Mouse (Mus musculus): ENCODE data around the gene Kctd19.

Kctd19 gene

DNA sequence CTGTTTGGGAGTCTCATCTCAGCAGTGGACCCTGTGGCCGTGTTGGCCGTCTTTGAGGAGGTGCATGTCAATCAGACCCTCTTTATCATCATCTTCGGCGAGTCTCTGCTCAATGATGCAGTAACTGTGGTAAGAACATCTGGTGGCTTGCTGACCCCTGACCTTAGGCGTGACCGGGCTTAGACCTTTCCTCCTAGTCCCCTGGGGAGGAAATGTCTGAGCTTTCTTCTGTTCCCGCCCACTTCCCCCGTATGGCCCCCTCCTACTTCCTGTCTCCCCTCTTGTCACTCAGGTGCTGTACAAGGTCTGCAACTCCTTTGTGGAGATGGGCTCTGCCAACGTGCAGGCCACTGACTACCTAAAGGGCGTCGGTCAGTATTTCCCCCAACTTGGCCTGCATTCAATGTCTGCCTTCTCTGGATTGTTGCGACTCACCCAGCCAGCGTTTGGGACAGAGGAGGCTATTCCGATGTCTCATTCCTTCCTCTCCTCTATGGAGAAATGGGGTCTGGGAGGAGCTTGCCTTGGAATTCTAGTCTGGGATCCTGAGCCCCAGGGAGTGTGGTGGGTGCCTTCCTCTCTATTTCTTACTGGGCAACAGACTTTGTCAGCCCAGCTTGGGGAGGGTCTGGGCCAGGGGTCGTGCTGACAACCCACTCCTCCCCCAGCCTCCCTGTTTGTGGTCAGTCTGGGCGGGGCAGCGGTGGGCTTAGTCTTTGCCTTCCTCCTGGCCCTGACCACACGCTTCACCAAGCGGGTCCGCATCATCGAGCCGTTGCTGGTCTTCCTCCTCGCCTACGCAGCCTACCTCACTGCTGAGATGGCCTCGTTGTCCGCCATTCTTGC is 57.9 kb downstream of the Kctd19 start:
- DNase-seq, result peak; percentile 62

DNA sequence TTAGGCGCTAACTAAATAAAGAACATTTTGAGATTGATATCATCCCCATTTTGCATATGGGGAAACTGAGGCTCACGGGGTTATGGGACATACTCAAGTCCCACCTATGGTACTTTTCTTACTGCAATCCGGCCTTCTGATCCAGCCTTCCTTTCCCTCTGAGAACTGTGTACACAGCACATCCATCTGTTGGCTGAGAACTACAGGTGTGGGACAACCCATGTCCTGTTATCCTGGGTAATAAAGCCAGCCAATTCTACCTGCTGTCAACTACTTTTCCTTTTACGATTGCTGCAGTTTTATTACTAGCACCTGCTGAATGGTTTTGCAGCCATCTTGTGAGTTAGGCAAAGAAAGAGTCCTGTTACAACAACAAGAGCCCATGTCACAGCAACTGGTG is 58.8 kb downstream of the Kctd19 start:
- no peak for DNase-seq

DNA sequence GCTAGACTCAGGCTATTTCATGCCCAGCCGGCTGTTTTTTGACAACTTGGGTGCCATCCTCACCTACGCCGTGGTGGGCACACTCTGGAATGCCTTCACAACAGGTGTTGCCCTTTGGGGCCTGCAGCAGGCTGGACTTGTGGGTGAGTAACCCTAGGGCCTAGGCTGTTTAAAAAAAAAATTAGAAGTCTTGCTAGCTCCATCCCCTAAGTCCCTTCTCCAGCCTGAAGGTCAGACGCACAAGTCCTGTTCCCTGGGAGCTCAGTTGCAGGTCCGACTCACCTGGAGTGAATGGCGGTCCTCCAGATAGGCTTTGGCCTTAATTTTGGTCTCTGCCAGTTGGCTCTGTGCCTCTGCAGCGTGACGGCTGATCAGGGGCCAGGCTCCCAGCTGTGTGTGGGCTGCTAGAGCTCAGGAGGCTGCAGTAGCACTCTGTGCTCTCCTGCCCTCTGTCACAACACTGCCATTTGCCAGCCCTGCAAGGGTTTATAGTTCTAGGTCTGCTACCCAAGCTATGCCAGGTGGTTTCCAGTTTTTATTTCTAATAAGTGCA is 59.6 kb downstream of the Kctd19 start:
- no peak for DNase-seq

GRCm38 (mm10) chr8:105350186-105350585 is 63.1 kb downstream of the Kctd19 start:
- no peak for DNase-seq

DNA sequence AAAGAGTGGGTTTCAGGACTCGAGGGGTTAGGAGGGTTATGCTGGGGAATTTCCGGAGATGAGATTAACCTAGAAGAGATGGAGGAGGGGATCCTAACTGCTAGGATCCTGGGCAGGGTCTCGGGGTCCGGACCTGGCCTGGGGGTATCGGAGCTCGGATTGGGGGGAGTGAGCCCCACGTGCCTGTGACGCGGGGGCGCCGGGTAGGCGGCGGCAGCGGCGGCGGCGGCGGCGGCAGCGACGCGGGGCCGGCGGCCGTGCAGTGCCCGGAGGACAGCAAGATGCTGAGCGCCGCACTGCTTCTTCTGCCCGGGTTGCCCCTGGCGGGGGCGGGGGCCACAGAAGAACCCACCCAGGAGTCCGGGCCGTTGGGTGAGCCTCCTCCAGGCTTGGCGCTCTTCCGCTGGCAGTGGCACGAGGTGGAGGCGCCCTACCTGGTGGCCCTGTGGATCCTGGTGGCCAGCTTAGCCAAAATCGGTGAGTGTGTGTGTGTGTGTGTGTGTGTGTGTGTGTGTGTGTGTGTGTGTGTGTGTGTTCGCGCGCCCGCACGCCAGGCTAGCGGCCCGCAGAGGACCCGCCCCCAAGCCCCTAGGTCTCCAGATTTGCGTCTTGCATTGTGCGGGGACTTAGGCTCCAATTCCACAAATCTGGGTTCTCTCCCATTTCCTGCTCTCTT is 64.1 kb downstream of the Kctd19 start:
- no peak for DNase-seq

- peak; percentile 66 for DNase-seq
These were observed 64.7 kb downstream of the Kctd19 start, which contains the start of gene Slc9a5 for GRCm38 (mm10) chr8:105348450-105349095. TSS of gene Slc9a5 (plus strand) at chr8:105348843.

GRCm38 (mm10) chr8:105347428-105348221 is 65.7 kb downstream of the Kctd19 start, which contains the start of gene Fhod1:
TSS of gene Fhod1 (minus strand) at chr8:105347953.
- DNase-seq, result peak; percentile 99

DNA sequence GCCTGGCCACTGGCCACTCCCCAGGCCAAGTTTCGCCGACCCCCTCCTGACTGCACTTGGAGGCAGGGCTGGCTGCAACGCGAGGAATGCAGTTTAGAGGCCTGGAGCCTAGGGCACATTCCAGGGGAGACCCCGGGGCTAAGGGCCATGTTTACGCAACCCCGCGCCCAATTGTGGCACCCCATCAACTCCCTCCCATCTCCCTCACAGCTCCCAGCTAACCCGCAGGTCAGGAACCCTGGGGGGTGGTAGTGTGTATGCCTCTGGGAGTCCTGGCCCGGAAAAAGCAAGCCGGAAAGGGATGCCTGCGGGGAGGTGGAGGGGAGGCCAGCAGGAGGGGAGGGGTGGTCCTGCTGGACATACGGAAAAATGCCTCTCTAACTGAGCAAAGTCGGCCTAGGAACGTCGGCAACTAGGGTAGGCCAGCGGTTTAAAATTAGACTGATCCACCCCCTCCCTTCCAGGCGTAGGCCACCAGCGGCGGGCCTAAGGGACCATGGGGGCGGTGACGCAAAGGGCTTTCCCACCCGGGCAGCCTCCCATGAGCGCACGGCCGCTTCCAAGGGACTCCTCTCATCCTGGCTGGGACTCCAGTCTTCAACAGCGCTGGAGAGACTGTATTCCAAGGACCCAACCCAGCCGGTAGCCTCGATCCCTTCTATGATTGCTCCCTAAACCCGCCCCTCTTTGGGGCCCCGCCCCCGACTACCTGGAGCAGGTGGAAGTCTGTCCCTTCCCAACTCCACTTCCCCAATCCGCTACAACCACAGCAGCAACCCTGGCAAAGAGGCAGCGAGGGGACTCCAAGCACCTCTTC is 66.5 kb downstream of the Kctd19 start:
- peak; percentile 90 for DNase-seq

- DNase-seq, result peak; percentile 76
These were observed 68.0 kb downstream of the Kctd19 start for GRCm38 (mm10) chr8:105345061-105345975.

GRCm38 (mm10) chr8:105343791-105344574 is 69.3 kb downstream of the Kctd19 start:
- DNase-seq, result no peak

DNA sequence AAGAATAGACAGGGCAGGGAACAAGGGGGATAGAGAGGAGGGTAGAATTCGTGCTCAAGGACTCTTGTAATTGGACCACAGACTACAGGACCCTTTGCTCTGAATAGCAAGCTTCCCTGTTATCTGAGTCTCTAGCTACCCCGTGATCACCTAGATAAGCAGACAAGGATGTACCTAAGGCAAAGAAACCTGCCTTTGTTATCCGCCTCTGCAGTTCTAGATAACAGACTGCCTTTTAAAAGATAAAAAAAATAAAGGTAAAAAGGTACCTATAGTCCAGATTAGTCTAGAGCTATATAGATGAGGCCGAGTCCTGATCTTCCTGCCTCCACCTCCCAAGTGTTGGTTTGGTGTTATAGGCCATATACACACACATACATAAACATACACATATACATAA is 70.5 kb downstream of the Kctd19 start:
- DNase-seq, result no peak

DNA sequence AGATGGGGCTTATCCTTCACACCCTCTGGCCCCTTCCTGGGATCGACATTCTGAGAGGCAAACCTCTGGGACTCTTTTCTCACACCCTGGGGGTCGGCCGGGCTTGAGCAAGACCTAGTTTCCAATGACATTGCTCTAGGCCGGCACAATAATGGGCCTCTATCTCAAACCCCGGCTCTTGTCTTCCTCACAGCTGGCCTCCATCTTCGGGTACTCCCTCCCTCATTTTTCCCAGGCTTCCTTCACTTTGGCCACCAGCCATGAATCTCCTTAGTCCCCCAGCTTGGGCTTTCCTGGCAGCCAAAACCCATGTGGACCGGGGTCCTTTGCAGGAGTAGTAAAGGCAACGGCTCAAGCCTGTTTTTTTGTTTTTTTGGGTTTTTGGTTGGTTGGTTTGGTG is 71.9 kb downstream of the Kctd19 start:
- DNase-seq, result peak; percentile 88

- peak; percentile 89 for DNase-seq
These were observed 73.2 kb downstream of the Kctd19 start for GRCm38 (mm10) chr8:105339886-105340635.

GRCm38 (mm10) chr8:105338992-105339391 is 74.3 kb downstream of the Kctd19 start:
- DNase-seq, result no peak

- peak; percentile 58 for DNase-seq
These were observed 76.8 kb downstream of the Kctd19 start for GRCm38 (mm10) chr8:105336373-105337130.

Measured in lung, postnatal 10 days (tissue).